Comparison of ENCODE assay signal across 13 mouse cellular contexts in genomic region chr14:120391701-120392100, GRCm38 (mm10).
DNase-seq lines count a peak whose midpoint lies in the region; ATAC-seq lines count a peak whose summit lies in the region.
"Had no signal": no experiment of that assay in that cellular context is flagged by ENCODE, and none has a peak within 500 bp of the region (broad histone marks: within the 10 kb centered on the region; RNA-seq: fewer than 3 reads in every experiment).

No protein-coding gene starts in this region.

- H3K9me3 ChIP-seq in forebrain, embryonic 16.5 days (ENCODE audit: control insufficient read depth, low read length), result no peaks in the 10 kb centered on the region
- no peaks in the 10 kb centered on the region for H3K9me3 ChIP-seq in forebrain, embryonic 12.5 days
- H3K9me3 ChIP-seq in midbrain, embryonic 15.5 days, result no peaks in the 10 kb centered on the region
- no peaks in the 10 kb centered on the region for H3K9me3 ChIP-seq in midbrain, embryonic 10.5 days (replicated peaks)
- H3K9me3 ChIP-seq: G1E; liver, embryonic 15.5 days had no signal

- ATAC-seq in forebrain, embryonic 16.5 days, result peak; percentile 66
- no peak for ATAC-seq in forebrain, embryonic 12.5 days (ENCODE audit: low FRiP score)
- peak; percentile 55 for ATAC-seq in midbrain, embryonic 15.5 days (replicated peaks)
- ATAC-seq: activated CD4-positive, CD25-positive, alpha-beta regulatory T cell, adult 4 months had no signal

- WGBS in forebrain, embryonic 16.5 days, result 77% methylated on average over 10 of the region's 10 CpGs
- WGBS in forebrain, embryonic 12.5 days, result 88% methylated on average over 10 of the region's 10 CpGs
- WGBS in midbrain, embryonic 15.5 days, result 61% methylated on average over 10 of the region's 10 CpGs
- 86% methylated on average over 10 of the region's 10 CpGs for WGBS in midbrain, embryonic 10.5 days

- H3K27me3 ChIP-seq in forebrain, embryonic 16.5 days (replicated peaks; ENCODE audit: control insufficient read depth, insufficient read depth, low read length), result no peaks in the 10 kb centered on the region
- H3K27me3 ChIP-seq in forebrain, embryonic 12.5 days, result no peaks in the 10 kb centered on the region
- no peaks in the 10 kb centered on the region for H3K27me3 ChIP-seq in midbrain, embryonic 15.5 days (replicated peaks)
- peaks cover 14% of the 10 kb centered on the region for H3K27me3 ChIP-seq in midbrain, embryonic 10.5 days (ENCODE audit: low read depth, poor library complexity, severe bottlenecking)
- H3K27me3 ChIP-seq: liver, embryonic 15.5 days had no signal

- no peak overlapping the region for H3K9ac ChIP-seq in forebrain, embryonic 16.5 days (replicated peaks; ENCODE audit: low read depth, low read length)
- H3K9ac ChIP-seq in forebrain, embryonic 12.5 days, result no peak overlapping the region
- H3K9ac ChIP-seq in midbrain, embryonic 15.5 days, result no peak overlapping the region
- H3K9ac ChIP-seq: liver, embryonic 15.5 days had no signal

- DNase-seq in midbrain, embryonic 10.5 days (ENCODE audit: low spot score), result no peak
- peak; percentile 62 to 76 for DNase-seq in left cerebral cortex, adult 9 months (ENCODE audit: low spot score in 2 of 2)
- peak; percentile 88 for DNase-seq in telencephalon, adult 2 months (ENCODE audit: low read depth, low spot score)
- DNase-seq in spleen, postnatal 36 days (ENCODE audit: low spot score in 2 of 2), result no peak
- no peak for DNase-seq in cerebellum, postnatal 10 days
- DNase-seq: heart, postnatal 4 days; kidney, postnatal 4 days had no signal

- H3K4me3 ChIP-seq in forebrain, embryonic 16.5 days (replicated peaks; ENCODE audit: low read length), result no peak overlapping the region
- no peak overlapping the region for H3K4me3 ChIP-seq in forebrain, embryonic 12.5 days (replicated peaks)
- H3K4me3 ChIP-seq in midbrain, embryonic 15.5 days, result no peak overlapping the region
- H3K4me3 ChIP-seq in midbrain, embryonic 10.5 days, result no peak overlapping the region
- H3K4me3 ChIP-seq: liver, embryonic 15.5 days had no signal

- H3K27ac ChIP-seq in forebrain, embryonic 16.5 days (ENCODE audit: low read length), result peak overlapping the region; percentile 56
- H3K27ac ChIP-seq in forebrain, embryonic 12.5 days, result no peak overlapping the region
- H3K27ac ChIP-seq in midbrain, embryonic 15.5 days, result 0 out of 2 replicates have a peak overlapping the region, but pooled peaks have one; percentile 8
- H3K27ac ChIP-seq in midbrain, embryonic 10.5 days (replicated peaks), result no peak overlapping the region
- H3K27ac ChIP-seq: liver, embryonic 15.5 days had no signal

- H3K36me3 ChIP-seq in forebrain, embryonic 16.5 days (ENCODE audit: control insufficient read depth, insufficient read depth), result no peaks in the 10 kb centered on the region
- peaks cover 10% of the 10 kb centered on the region for H3K36me3 ChIP-seq in forebrain, embryonic 12.5 days (replicated peaks)
- no peaks in the 10 kb centered on the region for H3K36me3 ChIP-seq in midbrain, embryonic 15.5 days (replicated peaks)
- peaks cover 12% of the 10 kb centered on the region for H3K36me3 ChIP-seq in midbrain, embryonic 10.5 days

- H3K4me2 ChIP-seq in forebrain, embryonic 16.5 days (ENCODE audit: low read length), result no peak overlapping the region
- no peak overlapping the region for H3K4me2 ChIP-seq in forebrain, embryonic 12.5 days
- no peak overlapping the region for H3K4me2 ChIP-seq in midbrain, embryonic 15.5 days
- H3K4me2 ChIP-seq: liver, embryonic 15.5 days had no signal

- H3K4me1 ChIP-seq in forebrain, embryonic 16.5 days (replicated peaks; ENCODE audit: control insufficient read depth, insufficient read depth, low read length), result peaks cover 11% of the 10 kb centered on the region; the same call in 1 of the 2 replicates
- H3K4me1 ChIP-seq in forebrain, embryonic 12.5 days, result peaks cover 14% of the 10 kb centered on the region
- peaks cover 17% of the 10 kb centered on the region for H3K4me1 ChIP-seq in midbrain, embryonic 15.5 days
- peaks cover 18% of the 10 kb centered on the region for H3K4me1 ChIP-seq in midbrain, embryonic 10.5 days

Comparison
In these comparisons a context has a peak if more than half of its experiments do, and no peak if none do; other contexts are left out.
1. H3K27ac ChIP-seq: peak in forebrain, embryonic 16.5 days (single experiment) and midbrain, embryonic 15.5 days (single experiment); none in forebrain, embryonic 12.5 days (single experiment) and midbrain, embryonic 10.5 days (single experiment).
2. DNase-seq: peak in left cerebral cortex, adult 9 months (2 of 2) and telencephalon, adult 2 months (single experiment); none in midbrain, embryonic 10.5 days (single experiment), spleen, postnatal 36 days (0 of 2) and cerebellum, postnatal 10 days (0 of 2).